Mouse (Mus musculus): Measurements from ENCODE around the gene Gm10762. TPM values are rescaled to one million over a fixed set of nuclear protein-coding genes. Genes with fewer than 3 reads are reported as not detected.

Gm10762 gene
- polyA plus RNA-seq (2014; fragmentation: Illumina TruSeq; extraction: RNeasy Lipid Tissue Mini Kit (QIAGEN cat#74804); ENCODE audit: low read depth, low replicate concordance), result 5.0 TPM

DNA sequence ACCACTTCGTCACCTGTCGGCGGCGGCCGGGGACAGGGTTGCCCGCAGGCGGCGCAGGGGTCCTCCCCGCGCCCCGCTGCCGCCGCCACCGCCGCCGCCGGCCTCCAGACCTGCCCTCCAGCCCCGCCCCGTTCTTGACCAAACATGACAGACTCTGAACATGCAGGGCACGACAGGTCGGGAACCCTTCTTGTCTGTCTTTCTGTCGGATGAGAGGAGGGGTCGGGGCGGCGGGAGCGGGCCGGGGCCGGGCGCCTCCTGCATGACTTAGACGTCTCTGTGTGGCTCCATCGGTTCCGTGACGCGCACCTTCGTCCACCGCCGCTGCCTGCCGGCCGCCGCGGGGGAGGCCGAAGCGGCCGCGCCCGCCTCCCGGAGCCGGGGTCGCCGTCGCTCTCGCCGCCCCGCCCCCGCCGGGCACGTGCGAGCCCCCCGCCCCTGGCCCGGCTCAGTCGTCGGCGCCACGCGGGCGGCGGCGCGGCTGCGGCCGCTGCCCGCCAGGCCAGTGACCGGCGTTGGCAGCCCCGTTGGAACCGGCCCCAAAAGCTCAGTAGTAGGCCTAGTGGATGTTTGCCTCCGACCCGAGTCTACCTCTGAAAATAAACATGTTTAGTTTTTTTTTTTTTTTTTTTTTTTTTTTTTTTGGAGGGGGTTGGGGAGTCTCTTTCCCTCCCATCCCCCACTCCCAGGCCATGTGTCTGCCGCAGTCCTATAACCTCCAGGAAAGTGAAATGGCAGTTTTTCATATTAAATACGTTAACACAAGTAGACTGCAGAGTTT, at the start of gene Gm10762:
Gm10762 (minus strand) TSS at position 65 of the 781 bp plus-strand sequence.

DNA sequence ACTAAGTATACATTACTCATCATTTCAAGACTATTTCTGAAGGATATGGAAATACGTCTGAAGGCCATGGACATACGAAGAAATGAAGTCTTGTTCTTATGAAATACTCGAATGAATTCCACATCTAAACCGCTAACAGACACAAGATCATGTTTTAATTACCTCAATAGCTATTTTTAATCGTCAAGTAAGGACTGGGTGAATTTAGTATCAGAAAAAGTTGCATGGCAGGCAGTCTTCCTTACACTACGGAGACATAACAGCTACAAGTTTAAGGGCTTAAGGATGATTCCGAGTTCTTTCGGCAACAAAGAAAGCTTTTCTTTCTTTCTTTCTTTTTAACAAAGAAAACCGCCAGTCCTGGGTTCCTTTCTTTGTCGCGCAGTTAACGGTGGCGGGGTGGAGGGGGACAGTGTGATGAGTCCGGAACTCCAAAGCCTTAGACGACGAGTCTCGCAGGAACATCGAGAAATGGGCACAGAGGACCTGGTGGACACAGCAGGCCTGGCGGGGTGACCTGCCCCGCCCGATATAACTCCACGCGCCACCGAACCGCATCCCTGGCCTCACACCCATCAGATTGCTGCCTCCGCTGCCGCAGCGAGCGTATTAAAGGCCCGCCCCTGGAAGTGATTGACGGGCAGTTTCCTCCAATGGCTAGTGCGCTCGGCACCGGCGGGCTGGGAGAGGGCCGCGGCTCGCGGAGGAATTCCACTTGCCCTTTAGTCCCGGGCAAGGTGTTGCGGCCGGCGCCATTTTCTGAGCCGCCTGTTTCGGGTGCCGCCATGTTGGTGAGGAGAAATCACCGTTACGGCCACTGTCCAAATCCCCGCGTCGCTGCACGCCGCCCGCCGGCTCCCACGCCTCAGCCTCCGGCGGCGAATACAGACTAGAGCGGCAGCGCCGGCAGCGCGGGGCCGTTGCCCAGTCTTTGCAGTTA, 614 bp downstream of the Gm10762 start, which contains the start of gene Zc3h6:
Zc3h6 (plus strand) TSS at position 762 of the 940 bp plus-strand sequence.

GRCm38 (mm10) chr2:128943538-128944528, 23.7 kb downstream of the Gm10762 start, which contains the start of gene Zc3h8:
Zc3h8 (minus strand) TSS chr2:128944077.

Other genes starting within 250 kb of the Gm10762 start
- gene Tmem87b, start 149.6 kb downstream of the Gm10762 start, polyA plus RNA-seq (2014; fragmentation: Illumina TruSeq; extraction: RNeasy Lipid Tissue Mini Kit (QIAGEN cat#74804); ENCODE audit: low read depth, low replicate concordance), result 82.9 TPM
- gene Fbln7, start 104.7 kb downstream of the Gm10762 start, polyA plus RNA-seq (2014; fragmentation: Illumina TruSeq; extraction: RNeasy Lipid Tissue Mini Kit (QIAGEN cat#74804); ENCODE audit: low read depth, low replicate concordance), result 3.1 TPM
- gene Zc3h8, start 23.6 kb downstream of the Gm10762 start, polyA plus RNA-seq (2014; fragmentation: Illumina TruSeq; extraction: RNeasy Lipid Tissue Mini Kit (QIAGEN cat#74804); ENCODE audit: low read depth, low replicate concordance), result 8.2 TPM
- gene Zc3h6, start 323 bp downstream of the Gm10762 start, polyA plus RNA-seq (2014; fragmentation: Illumina TruSeq; extraction: RNeasy Lipid Tissue Mini Kit (QIAGEN cat#74804); ENCODE audit: low read depth, low replicate concordance), result 10.0 TPM
- gene Vinac1, start 80.4 kb upstream of the Gm10762 start, polyA plus RNA-seq (2014; fragmentation: Illumina TruSeq; extraction: RNeasy Lipid Tissue Mini Kit (QIAGEN cat#74804); ENCODE audit: low read depth, low replicate concordance), result not detected
- gene Ttl, start 98.2 kb upstream of the Gm10762 start, polyA plus RNA-seq (2014; fragmentation: Illumina TruSeq; extraction: RNeasy Lipid Tissue Mini Kit (QIAGEN cat#74804); ENCODE audit: low read depth, low replicate concordance), result 13.9 TPM
- 4.4 TPM for gene Polr1b, start 133.3 kb upstream of the Gm10762 start, polyA plus RNA-seq (2014; fragmentation: Illumina TruSeq; extraction: RNeasy Lipid Tissue Mini Kit (QIAGEN cat#74804); ENCODE audit: low read depth, low replicate concordance)
- 5.1 TPM for gene Chchd5, start 162.0 kb upstream of the Gm10762 start, polyA plus RNA-seq (2014; fragmentation: Illumina TruSeq; extraction: RNeasy Lipid Tissue Mini Kit (QIAGEN cat#74804); ENCODE audit: low read depth, low replicate concordance)
- 15.3 TPM for gene Slc20a1, start 231.0 kb upstream of the Gm10762 start, polyA plus RNA-seq (2014; fragmentation: Illumina TruSeq; extraction: RNeasy Lipid Tissue Mini Kit (QIAGEN cat#74804); ENCODE audit: low read depth, low replicate concordance)

Data from adrenal gland, adult 10 weeks (tissue).